Mouse (Mus musculus) kidney, adult 18-20 months (tissue): Measurements from ENCODE around the gene Cacng6.
A peak's percentile ranks its signal among the peaks of the same experiment; 100 is the strongest.

Experiments used
- DNase-seq: peaks from one replicate; pipeline ENCODE4 v3.0.0; 2021

Gene Cacng6

GRCm38 (mm10) chr7:3421297-3421696, 2.7 kb upstream of the Cacng6 start:
- no peak for DNase-seq

GRCm38 (mm10) chr7:3422051-3422450, 1.9 kb upstream of the Cacng6 start:
- DNase-seq: no peak

GRCm38 (mm10) chr7:3423430-3423829, 565 bp upstream of the Cacng6 start:
- no peak for DNase-seq

- no peak for DNase-seq
Measured at GRCm38 (mm10) chr7:3425141-3425540, 1.1 kb downstream of the Cacng6 start.

GRCm38 (mm10) chr7:3430161-3430560, 6.2 kb downstream of the Cacng6 start:
- DNase-seq: no peak

- no peak for DNase-seq
Measured at GRCm38 (mm10) chr7:3432066-3432465, 8.1 kb downstream of the Cacng6 start.

GRCm38 (mm10) chr7:3437941-3438340, 13.9 kb downstream of the Cacng6 start:
- DNase-seq: no peak

GRCm38 (mm10) chr7:3439984-3440383, 16.0 kb downstream of the Cacng6 start:
- DNase-seq: no peak

GRCm38 (mm10) chr7:3440526-3440925, 16.5 kb downstream of the Cacng6 start:
- DNase-seq: no peak

- no peak for DNase-seq
Measured at GRCm38 (mm10) chr7:3442476-3443062, 18.6 kb downstream of the Cacng6 start.

- DNase-seq: no peak
Measured at GRCm38 (mm10) chr7:3444678-3445077, 20.7 kb downstream of the Cacng6 start.

- no peak for DNase-seq
Measured at GRCm38 (mm10) chr7:3446584-3446983, 22.6 kb downstream of the Cacng6 start.

GRCm38 (mm10) chr7:3447026-3447425, 23.0 kb downstream of the Cacng6 start:
- DNase-seq: no peak

- peak; percentile 71 for DNase-seq
Measured at GRCm38 (mm10) chr7:3448737-3449454, 24.9 kb downstream of the Cacng6 start.

- no peak for DNase-seq
Measured at GRCm38 (mm10) chr7:3450671-3451070, 26.7 kb downstream of the Cacng6 start.

GRCm38 (mm10) chr7:3451161-3451560, 27.2 kb downstream of the Cacng6 start:
- no peak for DNase-seq

- DNase-seq: no peak
Measured at GRCm38 (mm10) chr7:3452821-3453485, 29.0 kb downstream of the Cacng6 start.

- no peak for DNase-seq
Measured at GRCm38 (mm10) chr7:3453486-3454183, 29.6 kb downstream of the Cacng6 start.

GRCm38 (mm10) chr7:3457111-3457840, 33.3 kb downstream of the Cacng6 start:
- no peak for DNase-seq

- DNase-seq: no peak
Measured at GRCm38 (mm10) chr7:3457841-3458217, 33.8 kb downstream of the Cacng6 start.

GRCm38 (mm10) chr7:3460261-3460660, 36.3 kb downstream of the Cacng6 start:
- DNase-seq: no peak

GRCm38 (mm10) chr7:3463306-3463705, 39.3 kb downstream of the Cacng6 start:
- no peak for DNase-seq

GRCm38 (mm10) chr7:3468614-3469013, 44.6 kb downstream of the Cacng6 start:
- DNase-seq: no peak
